Mouse (Mus musculus) embryonic facial prominence, embryonic 14.5 days (tissue): Measurements from ENCODE around the gene Epb41l4b. TPM values are rescaled to one million over a fixed set of nuclear protein-coding genes. Genes with fewer than 3 reads are reported as not detected.
A peak's percentile ranks its signal among the peaks of the same experiment; 100 is the strongest.

Source experiments
- ATAC-seq: fragments of 200-750 bp; cut with Nextera tagmentation; 2 replicates; pipeline ENCODE4 v1.8.0; 2017; ENCODE audit warnings: low read depth, moderate number of reproducible peaks, moderate TSS enrichment
- DNase-seq: peaks from one replicate; pipeline ENCODE4 v3.0.0-alpha.2; 2015; ENCODE audit warnings: low spot score
- H3K27ac ChIP-seq: fragments of 300-500 bp; sonication (generic); replicated peaks from 2 replicates; pipeline ENCODE4 v1.5.1; 2014; ENCODE audit warnings: low read depth, mild to moderate bottlenecking, low read length, moderate library complexity
- H3K27me3 ChIP-seq: fragments of 300-500 bp; sonication (generic); replicated peaks from 2 replicates; pipeline ENCODE4 v1.6.1; 2014; ENCODE audit warnings: low read length; ENCODE audit not compliant: control insufficient read depth, insufficient read depth
- H3K36me3 ChIP-seq: fragments of 300-500 bp; sonication (generic); 2 replicates; pipeline ENCODE4 v1.6.1; 2014; ENCODE audit warnings: low read length, mixed read lengths; ENCODE audit not compliant: control insufficient read depth, insufficient read depth
- H3K4me1 ChIP-seq: fragments of 300-500 bp; sonication (generic); 2 replicates; pipeline ENCODE4 v1.6.1; 2014; ENCODE audit warnings: antibody characterized with exemption, low read length; ENCODE audit not compliant: control insufficient read depth, insufficient read depth
- H3K4me2 ChIP-seq: fragments of 300-500 bp; sonication (generic); 2 replicates; pipeline ENCODE4 v1.6.1; 2014; ENCODE audit warnings: low read depth, mild to moderate bottlenecking, low read length, moderate library complexity, mixed read lengths
- H3K4me3 ChIP-seq: fragments of 300-500 bp; sonication (generic); 2 replicates; pipeline ENCODE4 v1.5.1; 2014; ENCODE audit warnings: low read depth, mild to moderate bottlenecking, low read length
- H3K9ac ChIP-seq: fragments of 300-500 bp; sonication (generic); 2 replicates; pipeline ENCODE4 v1.6.1; 2014; ENCODE audit warnings: low read depth, mild to moderate bottlenecking, low read length, moderate library complexity, mixed read lengths
- H3K9me3 ChIP-seq: fragments of 300-500 bp; sonication (generic); 2 replicates; pipeline ENCODE4 v1.6.1; 2016; ENCODE audit warnings: low read length; ENCODE audit not compliant: control insufficient read depth
- WGBS: fragments of 180-500 bp; shearing (Covaris S2); extraction: QIAGEN DNeasy Blood & Tissue Kit; methylation state at CpG from one replicate; pipeline ENCODE4 v1.1.7; 2014; 5-methylcytosine and 5-hydroxymethylcytosine counted together
- polyA plus RNA-seq: library from polyadenylated mRNA; unstranded; fragments of >200 nt; fragmentation: Nextera tagmentation; extraction: Ambion mirVana; gene quantifications from 2 replicates; pipeline ENCODE4 v1.2.1, GENCODE M21; 2014

Epb41l4b gene
- polyA plus RNA-seq, 1 experiment from 2014 or later: 4.8 TPM

DNA sequence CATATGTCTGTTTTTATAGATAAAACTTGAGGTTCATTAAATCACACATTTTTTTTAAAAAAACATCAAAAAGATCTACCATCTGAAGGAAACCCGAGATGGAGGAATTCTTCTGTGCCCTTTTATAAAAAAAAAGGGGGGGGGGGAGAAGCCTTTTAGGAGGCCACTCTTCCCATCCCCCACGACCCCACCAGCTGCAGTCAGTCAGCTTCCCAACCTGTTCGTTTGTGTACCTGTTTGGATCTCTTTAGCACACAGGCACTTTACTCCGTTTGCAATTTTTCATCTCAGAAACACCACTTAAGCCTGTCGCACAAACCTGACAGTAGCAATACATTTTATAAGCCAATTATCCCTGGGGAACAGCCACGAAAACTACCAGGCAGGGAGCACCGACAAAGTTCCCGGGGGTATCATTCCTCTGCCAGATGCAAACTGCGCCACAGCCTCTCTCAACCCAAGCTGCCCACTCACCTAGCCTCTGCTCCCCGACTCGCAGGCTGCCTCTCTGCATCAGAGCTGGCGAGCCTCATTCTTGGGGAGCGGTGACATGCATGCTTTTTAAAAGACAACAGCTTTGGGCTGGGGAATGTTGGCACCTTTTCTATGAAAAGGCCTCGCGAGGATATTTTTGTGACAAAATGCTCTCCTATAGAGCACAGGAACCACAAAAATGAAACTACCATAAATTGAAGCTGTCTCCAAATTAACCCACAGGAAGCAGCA is 2.1 kb downstream of the Epb41l4b start:
- WGBS: 17% methylated on average over 15 of the region's 15 CpGs

DNA sequence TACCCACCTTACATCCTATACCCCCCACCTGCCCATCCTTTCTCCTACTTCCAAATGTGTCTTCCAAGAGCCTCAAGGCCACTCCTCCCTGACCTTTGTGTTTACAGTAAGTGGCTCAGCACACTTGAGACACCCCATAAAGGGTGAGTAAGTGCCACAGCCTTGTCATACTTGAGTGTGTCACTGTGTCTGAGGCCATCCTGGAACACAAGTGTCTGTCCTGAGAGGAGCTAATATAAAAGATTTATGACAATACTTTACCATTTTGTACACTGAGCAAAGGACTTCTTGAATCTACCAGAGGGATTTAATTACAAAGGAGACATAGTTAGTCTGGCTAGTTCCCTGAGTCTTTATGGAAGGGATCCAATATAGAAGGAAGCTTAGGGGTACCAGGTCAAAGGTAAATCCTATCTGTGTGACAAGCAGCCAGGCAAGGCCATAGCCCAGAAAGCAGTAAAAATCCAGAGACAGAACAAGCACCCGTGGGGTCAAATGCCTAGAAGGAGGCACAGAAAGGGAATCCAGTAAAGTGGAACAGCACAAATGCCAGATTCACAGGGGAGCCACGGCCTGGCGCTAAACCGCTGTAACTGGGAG is 2.9 kb downstream of the Epb41l4b start:
- ATAC-seq: no peak
- 45% methylated on average over 4 of the region's 4 CpGs for WGBS
- Histone ChIP-seq H3K9me3 (no peaks in the 10 kb centered on the region), H3K36me3 (no peaks in the 10 kb centered on the region), H3K4me2 (no peak overlapping the region), H3K27ac (no peak overlapping the region), H3K27me3 (peaks cover 19% of the 10 kb centered on the region; the same call in 1 of the 2 replicates), H3K4me3 (no peak overlapping the region), H3K4me1 (no peaks in the 10 kb centered on the region), H3K9ac (no peak overlapping the region)
- no peak for DNase-seq

More for the DNA sequence above, 2.1 kb downstream of the Epb41l4b start:
- peak overlapping the region; percentile 89 for H3K4me2 ChIP-seq
- DNase-seq (no peak), ATAC-seq (no peak)
- peak overlapping the region; percentile 67; the same call in 1 of the 2 replicates for H3K9ac ChIP-seq
- H3K36me3 ChIP-seq: no peaks in the 10 kb centered on the region
- no peaks in the 10 kb centered on the region for H3K9me3 ChIP-seq
- H3K27me3 ChIP-seq: peaks cover 19% of the 10 kb centered on the region; the same call in 1 of the 2 replicates
- no peak overlapping the region for H3K27ac ChIP-seq
- H3K4me1 ChIP-seq: no peaks in the 10 kb centered on the region
- peak overlapping the region; percentile 68 for H3K4me3 ChIP-seq

DNA sequence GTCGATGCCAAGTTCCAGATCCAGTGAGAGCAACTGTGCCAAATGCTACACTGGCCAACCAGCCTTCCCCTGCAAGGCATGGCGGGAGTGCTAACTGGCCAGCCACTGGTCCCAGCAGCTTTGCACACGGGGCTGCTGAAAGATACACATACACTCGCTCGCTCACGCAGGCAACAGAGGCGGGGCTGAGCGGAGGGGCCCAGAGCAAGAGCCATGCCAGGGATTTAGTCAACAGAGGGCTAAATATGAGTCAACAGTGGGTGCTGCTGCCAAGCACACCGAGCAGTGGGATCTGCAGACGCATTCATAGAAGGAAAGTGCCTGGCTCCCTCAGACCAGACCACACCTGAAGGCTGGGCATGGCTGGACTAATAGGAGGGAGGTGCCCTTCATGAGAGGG is 3.8 kb downstream of the Epb41l4b start:
- Histone ChIP-seq H3K4me3 (no peak overlapping the region), H3K27ac (no peak overlapping the region), H3K9me3 (no peaks in the 10 kb centered on the region), H3K9ac (no peak overlapping the region), H3K36me3 (no peaks in the 10 kb centered on the region), H3K4me1 (no peaks in the 10 kb centered on the region), H3K27me3 (peaks cover 19% of the 10 kb centered on the region; the same call in 1 of the 2 replicates), H3K4me2 (no peak overlapping the region)
- ATAC-seq: no peak
- 66% methylated on average over 10 of the region's 10 CpGs for WGBS
- no peak for DNase-seq

DNA sequence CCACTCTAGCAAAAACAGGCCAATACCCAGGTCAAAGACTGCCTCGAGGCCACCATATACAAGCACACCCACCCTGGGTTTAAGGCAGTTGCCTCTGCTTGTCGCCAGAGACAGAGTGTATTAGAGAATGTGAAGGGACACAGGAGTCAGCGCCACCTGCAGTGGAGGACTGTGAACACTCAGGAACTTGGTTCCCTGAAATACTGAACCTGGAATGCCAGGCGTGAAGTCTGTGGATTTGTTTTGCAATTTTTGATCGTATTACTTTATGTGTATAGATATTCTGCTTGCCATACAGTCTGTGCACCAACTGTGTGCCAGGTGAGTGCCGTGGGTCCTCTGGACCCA is 5.2 kb downstream of the Epb41l4b start:
- Histone ChIP-seq H3K9ac (no peak overlapping the region), H3K27ac (no peak overlapping the region), H3K36me3 (no peaks in the 10 kb centered on the region), H3K4me2 (no peak overlapping the region), H3K9me3 (no peaks in the 10 kb centered on the region), H3K4me1 (no peaks in the 10 kb centered on the region), H3K4me3 (no peak overlapping the region), H3K27me3 (peaks cover 19% of the 10 kb centered on the region; the same call in 1 of the 2 replicates)
- DNase-seq: no peak
- no peak for ATAC-seq
- 74% methylated on average over 6 of the region's 6 CpGs for WGBS

DNA sequence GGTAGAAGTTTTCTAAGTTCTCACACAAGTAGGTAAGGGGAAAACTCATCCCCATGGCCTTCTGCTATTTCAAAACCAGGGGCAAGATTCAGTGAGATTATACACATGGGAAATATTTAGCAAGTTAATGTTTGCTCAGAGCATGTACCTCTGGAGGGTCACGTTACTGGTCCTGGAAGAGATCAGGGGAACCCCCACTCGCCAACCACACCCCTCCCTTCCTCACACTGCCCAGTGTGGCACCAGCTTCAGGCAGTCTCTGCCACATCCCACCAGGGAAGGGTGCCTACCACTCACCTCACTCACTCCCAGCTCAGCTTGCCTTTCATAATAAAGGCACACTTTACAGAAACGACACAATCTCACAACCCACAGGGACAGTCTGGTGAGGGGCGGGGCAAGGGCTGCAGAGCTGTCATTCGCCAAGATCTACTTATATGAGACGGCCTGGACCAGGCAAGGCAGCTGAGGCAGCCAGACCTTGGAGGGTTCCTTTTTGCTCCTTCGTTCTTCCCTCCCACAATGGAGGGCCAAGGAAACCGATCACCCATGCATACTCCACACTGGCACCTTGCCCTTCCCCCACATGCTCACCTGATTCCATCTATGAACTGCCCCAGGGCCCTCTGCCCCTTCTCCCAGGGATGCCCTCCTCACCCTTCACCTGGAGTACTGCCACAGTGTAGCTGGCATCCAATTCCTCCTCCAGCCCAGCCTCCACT is 5.7 kb downstream of the Epb41l4b start:
- 60% methylated on average over 8 of the region's 8 CpGs for WGBS
- DNase-seq: no peak

DNA sequence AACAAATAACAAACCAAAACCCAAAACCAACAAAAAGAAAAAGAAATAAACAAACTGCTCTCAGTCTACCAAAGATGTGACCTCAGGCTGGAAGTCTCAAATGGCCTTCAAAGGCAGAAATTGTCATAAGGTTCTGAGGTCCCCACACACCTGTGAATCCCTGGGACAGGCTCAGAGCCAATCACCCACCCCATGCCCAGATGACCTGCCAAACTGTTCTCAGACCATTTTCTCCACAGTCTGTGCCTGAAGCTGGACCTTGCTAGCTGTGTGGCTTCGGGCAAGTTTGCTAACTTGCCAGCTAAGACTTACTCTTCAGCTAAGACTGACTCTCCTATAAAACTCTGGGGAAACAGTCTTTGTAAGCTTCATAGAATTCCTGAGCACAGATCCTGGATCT is 7.8 kb downstream of the Epb41l4b start:
- Histone ChIP-seq H3K4me2 (no peak overlapping the region), H3K27me3 (0 out of 2 replicates have a peak, but pooled peaks cover under 1% of the 10 kb centered on the region), H3K9ac (no peak overlapping the region), H3K4me1 (no peaks in the 10 kb centered on the region), H3K9me3 (no peaks in the 10 kb centered on the region), H3K4me3 (no peak overlapping the region), H3K36me3 (no peaks in the 10 kb centered on the region), H3K27ac (no peak overlapping the region)
- DNase-seq (no peak), ATAC-seq (no peak)
- 89% methylated on average over 1 of the region's 1 CpGs for WGBS

More for the DNA sequence above, 5.7 kb downstream of the Epb41l4b start:
- no peak for ATAC-seq
- Histone ChIP-seq H3K27ac (no peak overlapping the region), H3K36me3 (no peaks in the 10 kb centered on the region), H3K4me3 (no peak overlapping the region), H3K4me1 (no peaks in the 10 kb centered on the region), H3K9ac (no peak overlapping the region), H3K9me3 (no peaks in the 10 kb centered on the region), H3K27me3 (peaks cover 16% of the 10 kb centered on the region; the same call in 1 of the 2 replicates), H3K4me2 (no peak overlapping the region)

DNA sequence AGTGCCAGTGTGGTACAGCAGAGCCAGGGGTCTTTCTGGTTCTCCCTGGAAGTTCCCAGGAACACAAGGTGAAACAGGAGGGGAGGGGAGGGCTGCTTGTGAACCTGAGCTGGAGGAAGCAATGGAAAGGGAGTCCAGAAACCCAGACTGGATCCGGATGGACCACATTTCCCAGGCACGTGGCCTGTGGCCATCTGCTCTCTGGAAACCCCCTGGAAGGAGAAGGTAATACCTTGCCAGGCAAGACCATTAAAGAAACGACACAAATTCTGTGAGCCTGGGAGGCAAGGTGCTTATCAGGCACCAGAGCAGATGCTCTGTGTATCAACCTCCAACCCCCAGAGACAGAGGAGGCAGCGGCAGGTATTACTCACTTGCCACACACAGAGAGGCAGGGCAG is 8.7 kb downstream of the Epb41l4b start:
- Histone ChIP-seq H3K9me3 (no peaks in the 10 kb centered on the region), H3K36me3 (no peaks in the 10 kb centered on the region), H3K27me3 (no peaks in the 10 kb centered on the region), H3K4me1 (no peaks in the 10 kb centered on the region), H3K4me3 (no peak overlapping the region), H3K27ac (no peak overlapping the region), H3K9ac (no peak overlapping the region; the same call in 1 of the 2 replicates), H3K4me2 (no peak overlapping the region)
- no peak for DNase-seq
- WGBS: 54% methylated on average over 4 of the region's 4 CpGs
- ATAC-seq: no peak

DNA sequence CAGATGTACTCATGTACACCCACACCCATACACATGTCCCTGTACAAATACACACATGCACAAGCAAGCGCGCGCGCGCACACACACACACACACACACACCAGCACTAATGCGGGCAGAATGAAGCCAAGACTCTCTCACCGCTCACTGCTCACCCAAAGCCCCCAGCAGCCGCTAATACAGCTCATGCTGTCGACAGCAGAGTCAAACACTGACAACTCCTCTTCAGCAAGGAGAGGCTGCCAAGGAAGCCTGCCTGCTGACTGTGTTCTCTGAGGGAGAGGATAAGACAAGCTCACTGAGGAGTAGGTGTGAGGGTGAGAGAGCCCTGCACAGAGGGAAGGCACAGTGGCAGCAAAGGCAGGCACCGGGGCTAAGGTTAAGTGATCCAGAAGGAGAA is 11.4 kb downstream of the Epb41l4b start:
- DNase-seq (no peak), ATAC-seq (no peak)
- Histone ChIP-seq H3K9me3 (no peaks in the 10 kb centered on the region), H3K9ac (no peak overlapping the region), H3K36me3 (no peaks in the 10 kb centered on the region), H3K4me1 (no peaks in the 10 kb centered on the region), H3K27ac (no peak overlapping the region), H3K4me3 (no peak overlapping the region), H3K27me3 (no peaks in the 10 kb centered on the region), H3K4me2 (no peak overlapping the region)
- 75% methylated on average over 10 of the region's 10 CpGs for WGBS
